Mouse (Mus musculus): ENCODE data around the gene Rnf145.

The Rnf145 gene

GRCm38 (mm10) chr11:44509906-44510305 is 8.9 kb upstream of the Rnf145 start:
- DNase-seq (ENCODE audit: extremely low spot score), result no peak

GRCm38 (mm10) chr11:44510371-44510770 is 8.4 kb upstream of the Rnf145 start:
- DNase-seq (ENCODE audit: extremely low spot score), result no peak

- no peak for DNase-seq (ENCODE audit: extremely low spot score)
Measured at GRCm38 (mm10) chr11:44512044-44513025, 6.4 kb upstream of the Rnf145 start.

GRCm38 (mm10) chr11:44513026-44513422 is 5.7 kb upstream of the Rnf145 start:
- DNase-seq (ENCODE audit: extremely low spot score), result no peak

- no peak for DNase-seq (ENCODE audit: extremely low spot score)
Measured at GRCm38 (mm10) chr11:44514666-44515065, 4.1 kb upstream of the Rnf145 start.

GRCm38 (mm10) chr11:44516362-44516761 is 2.4 kb upstream of the Rnf145 start:
- DNase-seq (ENCODE audit: extremely low spot score), result no peak

DNA sequence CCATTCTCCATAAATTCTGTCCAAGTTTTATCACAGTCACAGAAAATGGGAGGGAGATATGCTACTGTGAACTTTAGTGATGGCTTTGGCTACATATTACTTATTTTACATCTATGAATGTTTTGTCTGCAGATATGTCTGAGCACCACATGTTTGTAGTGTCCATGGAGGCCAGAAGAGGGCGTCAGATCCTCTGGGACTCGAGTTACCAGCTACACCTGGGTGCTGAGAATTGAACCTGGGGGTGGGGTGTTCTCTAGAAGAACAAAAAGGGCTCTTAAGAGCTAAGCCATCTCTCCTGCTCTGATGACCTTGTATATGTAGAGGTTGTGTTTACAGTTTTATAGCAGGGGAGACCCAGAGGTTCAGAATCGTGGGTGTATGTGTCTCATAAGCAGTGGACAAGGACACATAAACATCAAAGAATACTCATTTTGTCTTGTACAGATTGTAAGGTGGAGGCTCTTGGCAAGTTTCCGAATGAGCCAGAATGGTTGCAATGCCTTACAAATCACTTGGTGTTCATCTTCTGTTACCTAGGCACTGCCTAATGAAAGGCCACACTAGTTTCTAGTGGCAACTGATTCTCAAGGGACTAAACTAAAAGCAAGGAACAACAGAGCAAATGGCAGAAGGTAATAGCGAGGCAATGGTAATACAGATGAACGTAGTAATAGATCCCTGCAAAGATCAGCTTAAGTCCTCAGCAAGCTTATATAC is 1.0 kb upstream of the Rnf145 start:
- peak; percentile 18 for DNase-seq (ENCODE audit: extremely low spot score)

GRCm38 (mm10) chr11:44519096-44519949 is 559 bp downstream of the Rnf145 start:
- peak; percentile 79 for DNase-seq (ENCODE audit: extremely low spot score)

GRCm38 (mm10) chr11:44519950-44520761 is 1.4 kb downstream of the Rnf145 start:
- peak; percentile 87 for DNase-seq (ENCODE audit: extremely low spot score)

DNA sequence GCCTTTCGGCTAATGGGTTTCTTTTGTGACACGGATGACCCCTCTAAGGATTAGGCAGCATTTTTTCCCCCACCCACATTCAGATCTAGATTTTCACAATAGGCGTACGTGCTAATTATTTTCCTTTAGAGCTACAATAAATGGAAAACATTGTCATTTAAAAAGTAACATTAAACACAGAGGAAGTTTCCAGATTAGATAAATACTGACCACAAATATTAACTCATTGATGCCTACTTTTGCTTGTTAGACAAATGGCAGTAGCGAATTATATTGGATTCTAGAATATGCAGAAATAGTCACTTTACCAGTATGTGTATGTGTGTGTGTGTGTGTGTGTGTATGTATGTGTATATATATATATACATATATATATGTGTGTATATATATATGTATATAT is 3.8 kb downstream of the Rnf145 start:
- no peak for DNase-seq (ENCODE audit: extremely low spot score)

- DNase-seq (ENCODE audit: extremely low spot score), result no peak
Measured at GRCm38 (mm10) chr11:44525765-44526164, 7.0 kb downstream of the Rnf145 start.

DNA sequence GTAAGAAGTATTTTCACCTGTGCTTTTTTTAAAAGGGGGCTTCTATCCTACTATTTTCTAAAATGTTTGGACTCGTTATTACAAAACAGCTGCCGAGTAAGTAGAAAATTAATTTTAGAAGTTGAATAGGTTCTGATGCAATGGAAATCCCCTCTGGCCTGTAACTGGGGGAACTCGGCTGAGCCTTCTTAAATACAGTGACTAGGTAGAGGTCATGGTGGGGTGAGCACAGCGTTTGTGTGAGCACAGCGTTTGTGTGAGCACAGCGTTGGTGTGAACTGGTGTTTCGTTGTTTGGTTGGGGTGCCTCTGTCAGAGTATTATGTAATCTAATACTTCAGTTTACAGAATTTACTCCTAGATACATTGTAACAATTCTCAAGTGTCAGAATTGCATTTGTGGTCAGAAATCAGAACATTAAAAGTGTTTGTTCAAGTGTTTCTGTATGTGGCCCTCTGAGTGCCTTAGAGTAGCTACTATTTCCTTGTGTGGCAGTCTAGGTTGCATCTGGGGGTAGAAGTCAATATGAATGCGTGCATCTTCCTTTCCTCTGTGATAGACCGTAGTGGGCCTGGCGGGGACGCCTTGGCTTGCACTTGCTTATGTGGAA is 8.0 kb downstream of the Rnf145 start:
- no peak for DNase-seq (ENCODE audit: extremely low spot score)

- DNase-seq (ENCODE audit: extremely low spot score), result no peak
Measured at GRCm38 (mm10) chr11:44528560-44529199, 9.9 kb downstream of the Rnf145 start.

- no peak for DNase-seq (ENCODE audit: extremely low spot score)
Measured at GRCm38 (mm10) chr11:44529200-44529599, 10.4 kb downstream of the Rnf145 start.

- DNase-seq (ENCODE audit: extremely low spot score), result no peak
Measured at GRCm38 (mm10) chr11:44529716-44530115, 11.0 kb downstream of the Rnf145 start.

DNA sequence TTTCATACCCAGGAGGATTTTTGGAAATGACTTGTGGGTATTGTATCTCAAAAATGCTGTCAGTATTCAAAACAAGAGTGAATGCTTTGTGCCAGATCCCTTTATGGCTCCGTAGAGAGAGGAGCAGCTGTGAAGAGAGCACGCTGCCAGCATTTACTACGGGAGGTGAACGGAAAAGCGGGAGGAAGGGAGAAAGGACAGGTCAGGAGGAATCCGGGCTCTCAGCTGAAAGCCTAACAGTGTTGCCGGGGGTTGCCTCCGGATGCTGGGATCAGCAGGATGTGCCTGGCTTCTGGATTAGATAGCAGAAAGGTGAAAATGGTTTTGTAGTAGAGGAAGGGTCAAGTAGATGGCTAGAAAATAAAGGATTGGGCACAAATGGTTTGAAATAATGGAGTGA is 11.6 kb downstream of the Rnf145 start:
- DNase-seq (ENCODE audit: extremely low spot score), result no peak

DNA sequence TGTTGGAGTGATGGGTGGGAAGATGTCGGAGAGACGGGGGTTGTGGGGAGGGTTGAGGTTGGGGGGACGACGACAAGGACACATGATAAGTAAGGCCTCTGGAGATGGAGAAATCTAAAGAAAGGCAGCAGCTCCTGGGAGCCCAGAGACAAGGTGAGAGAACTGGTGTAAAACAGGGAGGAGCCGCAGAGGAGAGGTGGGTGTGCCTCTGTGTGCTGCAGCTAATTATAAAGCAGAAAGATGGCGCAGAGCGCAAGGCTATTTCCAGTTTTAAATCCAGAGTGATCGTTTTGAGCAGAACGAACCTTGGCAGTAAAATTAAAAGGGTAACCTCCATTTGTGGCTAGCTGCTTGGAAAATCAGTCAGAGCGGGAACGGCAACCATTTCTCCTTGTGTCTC is 12.1 kb downstream of the Rnf145 start:
- no peak for DNase-seq (ENCODE audit: extremely low spot score)

- no peak for DNase-seq (ENCODE audit: extremely low spot score)
Measured at GRCm38 (mm10) chr11:44531617-44532016, 12.9 kb downstream of the Rnf145 start.

DNA sequence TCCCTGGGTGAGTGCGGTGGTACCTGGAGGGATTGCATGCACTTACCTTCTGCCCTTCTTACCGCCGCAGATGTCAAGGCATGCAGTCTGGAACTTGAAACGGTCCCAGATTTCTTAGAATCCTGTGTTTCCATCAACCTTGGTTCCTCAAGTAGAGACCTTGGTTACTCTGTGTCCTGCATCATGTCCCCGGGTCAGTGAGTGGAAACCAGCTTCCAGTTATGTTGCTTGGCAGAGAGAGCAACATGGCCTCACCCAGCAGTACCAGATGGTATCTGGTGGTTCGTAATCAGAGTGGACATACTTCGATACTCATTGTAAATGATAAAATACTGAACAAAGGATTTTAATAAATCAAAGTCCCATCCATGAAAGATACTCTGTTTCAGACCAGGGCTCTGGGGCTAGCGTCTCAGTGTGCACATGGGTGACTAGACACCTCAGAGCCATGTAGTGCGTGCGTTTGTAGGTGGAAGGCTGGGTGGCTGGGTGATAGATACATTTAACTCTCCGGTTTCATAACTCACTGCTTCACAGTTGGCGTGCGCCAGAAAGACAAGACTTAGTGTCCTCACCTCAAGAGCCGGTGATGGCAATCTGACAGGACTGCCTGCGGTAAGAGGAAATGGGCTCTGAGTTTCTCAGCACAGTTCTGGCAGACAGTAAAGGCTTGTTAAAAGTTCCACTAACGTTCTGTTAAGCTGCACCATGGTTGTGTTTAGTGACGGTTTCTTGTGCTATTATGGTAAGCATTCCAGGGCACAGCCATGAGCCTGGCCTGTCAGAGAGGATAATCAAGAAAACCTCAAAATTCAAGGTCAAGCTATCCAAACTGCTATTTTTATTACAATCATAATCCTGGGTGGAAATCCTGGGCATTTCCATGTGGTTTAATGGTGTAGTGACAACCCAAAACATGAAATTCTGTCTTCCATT is 14.3 kb downstream of the Rnf145 start:
- no peak for DNase-seq (ENCODE audit: extremely low spot score)

Measured in embryo, embryonic 9.5 days (tissue).